Mouse (Mus musculus) cerebellum, adult 2 months (tissue): ENCODE data around the gene Dop1a.

Source experiments
- CTCF ChIP-seq: fragments of 200-500 bp; IDR thresholded peaks from 2 replicates; pipeline ENCODE4 v1.5.1; 2011; ENCODE audit warnings: low read depth, mild to moderate bottlenecking, control low read depth, low read length, moderate library complexity, borderline replicate concordance; ENCODE audit not compliant: insufficient read depth
- POLR2A ChIP-seq: fragments of 200-500 bp; IDR thresholded peaks from 2 replicates; pipeline ENCODE4 v1.6.1; 2011; ENCODE audit warnings: low read length, control low read depth, borderline replicate concordance; ENCODE audit not compliant: insufficient read depth

GRCm38 (mm10) chr9:86544559-86544958, 77.6 kb downstream of the Dop1a start:
- no peak for TF ChIP-seq POLR2A
- no peak for TF ChIP-seq CTCF
